Mouse (Mus musculus) lung, postnatal 0 days (tissue): ENCODE results near the gene Gemin5.
"Not testable (repeated sequence)": the region's sequence is repeated elsewhere in the genome, so short reads cannot be mapped to it uniquely, and the experiment has no call there.

Experiments used
- CTCF ChIP-seq: IDR thresholded peaks from 2 replicates; pipeline ENCODE4 v1.5.1; 2016; ENCODE audit warnings: antibody characterized with exemption, mild to moderate bottlenecking
- EP300 ChIP-seq: IDR thresholded peaks from 2 replicates; pipeline ENCODE4 v1.6.1; 2016; ENCODE audit warnings: antibody characterized with exemption, mild to moderate bottlenecking, control low read depth

DNA sequence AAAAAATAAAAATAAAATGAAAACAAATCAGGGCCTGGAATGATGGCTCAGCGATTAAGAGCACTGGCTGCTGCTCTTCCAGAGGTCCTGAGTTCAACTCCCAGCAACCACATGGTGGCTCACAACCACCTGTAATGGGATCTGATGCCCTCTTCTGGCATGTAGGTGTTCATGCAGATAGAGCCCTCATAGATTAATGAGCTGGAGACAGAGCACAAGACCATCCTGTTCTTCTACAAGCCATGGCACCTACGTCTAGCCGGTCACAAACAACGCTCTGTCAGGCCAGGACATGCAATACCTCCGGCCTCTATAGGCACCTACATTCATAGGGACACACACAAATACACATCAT is 70.0 kb downstream of the Gemin5 start:
- TF ChIP-seq CTCF = peak; percentile 48
- not testable (repeated sequence) for TF ChIP-seq EP300
